Mouse (Mus musculus) kidney, postnatal 0 days (tissue): ENCODE measurements at regions not wholly inside any gene's neighbourhood (a gene's known extent, or its start where the extent isn't known, plus 50 kb on each side); places are given as distances from the start of the nearest gene placed in this dataset.
A peak's percentile ranks its signal among the peaks of the same experiment; 100 is the strongest.

Source experiments
- ATAC-seq: fragments of 200-750 bp; cut with Nextera tagmentation; replicated peaks from 2 replicates; pipeline ENCODE4 v1.8.0; 2017; ENCODE audit warnings: low read depth, moderate number of reproducible peaks, moderate TSS enrichment, moderate library complexity; ENCODE audit not compliant: low FRiP score
- DNase-seq: peaks from one replicate; pipeline ENCODE4 v3.0.0-alpha.2; 2016; ENCODE audit warnings: low spot score
- H3K27ac ChIP-seq: fragments of 300-500 bp; sonication (generic); 2 replicates; pipeline ENCODE4 v1.5.1; 2014; ENCODE audit warnings: mild to moderate bottlenecking
- H3K27me3 ChIP-seq: fragments of 300-500 bp; sonication (generic); 2 replicates; pipeline ENCODE4 v1.6.1; 2014; ENCODE audit warnings: low read length, mixed read lengths; ENCODE audit not compliant: insufficient read depth
- H3K36me3 ChIP-seq: fragments of 300-500 bp; sonication (generic); 2 replicates; pipeline ENCODE4 v1.6.1; 2014; ENCODE audit warnings: low read length, mixed read lengths; ENCODE audit not compliant: insufficient read depth
- H3K4me1 ChIP-seq: fragments of 300-500 bp; sonication (generic); replicated peaks from 2 replicates; pipeline ENCODE4 v1.6.1; 2014; ENCODE audit warnings: antibody characterized with exemption, low read length, mixed read lengths; ENCODE audit not compliant: insufficient read depth
- H3K4me2 ChIP-seq: fragments of 300-500 bp; sonication (generic); 2 replicates; pipeline ENCODE4 v1.6.1; 2014; ENCODE audit warnings: mild to moderate bottlenecking, low read length, moderate library complexity, mixed read lengths
- H3K4me3 ChIP-seq: fragments of 300-500 bp; sonication (generic); replicated peaks from 2 replicates; pipeline ENCODE4 v1.5.1; 2014; ENCODE audit warnings: low read depth, low read length
- H3K9ac ChIP-seq: fragments of 300-500 bp; sonication (generic); 2 replicates; pipeline ENCODE4 v1.6.1; 2014; ENCODE audit warnings: low read depth, low read length
- H3K9me3 ChIP-seq: fragments of 300-500 bp; sonication (generic); replicated peaks from 2 replicates; pipeline ENCODE4 v1.6.1; 2016; ENCODE audit warnings: low read length, inconsistent platforms, mixed read lengths
- CTCF ChIP-seq: IDR thresholded peaks from 2 replicates; pipeline ENCODE4 v1.5.1; 2016; ENCODE audit warnings: antibody characterized with exemption, low read depth, mild to moderate bottlenecking, moderate library complexity
- WGBS: fragments of 180-500 bp; shearing (Covaris S2); extraction: QIAGEN DNeasy Blood & Tissue Kit; methylation state at CpG from one replicate; pipeline ENCODE4 v1.1.7; 2014; 5-methylcytosine and 5-hydroxymethylcytosine counted together

GRCm38 (mm10) chr10:19139234-19139633 lies 123.8 kb upstream of the Tnfaip3 start:
- TF ChIP-seq CTCF = no peak
- Histone ChIP-seq H3K27ac (no peak overlapping the region), H3K27me3 (no peaks in the 10 kb centered on the region), H3K4me1 (no peaks in the 10 kb centered on the region), H3K4me2 (no peak overlapping the region), H3K4me3 (no peak overlapping the region), H3K9ac (no peak overlapping the region), H3K36me3 (no peaks in the 10 kb centered on the region), H3K9me3 (no peaks in the 10 kb centered on the region)
- no peak for ATAC-seq
- 93% methylated on average over 2 of the region's 2 CpGs for WGBS
- no peak for DNase-seq

GRCm38 (mm10) chr10:19138258-19138657 lies 122.8 kb upstream of the Tnfaip3 start:
- Histone ChIP-seq H3K27me3 (no peaks in the 10 kb centered on the region), H3K4me2 (no peak overlapping the region), H3K9me3 (no peaks in the 10 kb centered on the region), H3K4me3 (no peak overlapping the region), H3K4me1 (no peaks in the 10 kb centered on the region), H3K36me3 (no peaks in the 10 kb centered on the region), H3K9ac (no peak overlapping the region), H3K27ac (no peak overlapping the region)
- no peak for TF ChIP-seq CTCF
- DNase-seq (no peak), ATAC-seq (no peak)
- 89% methylated on average over 1 of the region's 1 CpGs for WGBS

- Histone ChIP-seq H3K27ac (no peak overlapping the region), H3K27me3 (no peaks in the 10 kb centered on the region), H3K4me1 (0 out of 2 replicates have a peak, but pooled peaks cover 3% of the 10 kb centered on the region), H3K4me3 (no peak overlapping the region), H3K4me2 (no peak overlapping the region), H3K9me3 (no peaks in the 10 kb centered on the region), H3K9ac (no peak overlapping the region), H3K36me3 (no peaks in the 10 kb centered on the region)
- TF ChIP-seq CTCF = no peak
- 59% methylated on average over 4 of the region's 4 CpGs for WGBS
- DNase-seq (no peak), ATAC-seq (no peak)
Observed at GRCm38 (mm10) chr10:19127581-19128291, 112.3 kb upstream of the Tnfaip3 start.

GRCm38 (mm10) chr10:19126922-19127321 lies 111.5 kb upstream of the Tnfaip3 start:
- no peak for TF ChIP-seq CTCF
- no peaks in the 10 kb centered on the region for H3K9me3 ChIP-seq
- H3K27ac ChIP-seq = no peak overlapping the region
- no peaks in the 10 kb centered on the region for H3K36me3 ChIP-seq
- no peak overlapping the region for H3K4me3 ChIP-seq
- H3K27me3 ChIP-seq = no peaks in the 10 kb centered on the region
- no peak for ATAC-seq
- no peak overlapping the region for H3K4me2 ChIP-seq
- H3K9ac ChIP-seq = no peak overlapping the region
- 36% methylated on average over 2 of the region's 2 CpGs for WGBS
- H3K4me1 ChIP-seq = 0 out of 2 replicates have a peak, but pooled peaks cover 3% of the 10 kb centered on the region
- no peak for DNase-seq

- no peak overlapping the region for H3K27ac ChIP-seq
- no peak for TF ChIP-seq CTCF
- no peak overlapping the region for H3K9ac ChIP-seq
- H3K27me3 ChIP-seq = no peaks in the 10 kb centered on the region
- no peaks in the 10 kb centered on the region for H3K9me3 ChIP-seq
- H3K36me3 ChIP-seq = no peaks in the 10 kb centered on the region
- no peak overlapping the region for H3K4me3 ChIP-seq
- no peak for ATAC-seq
- no peak for DNase-seq
- H3K4me1 ChIP-seq = 0 out of 2 replicates have a peak, but pooled peaks cover 3% of the 10 kb centered on the region
- WGBS = 71% methylated on average over 4 of the region's 4 CpGs
- H3K4me2 ChIP-seq = no peak overlapping the region
Observed at GRCm38 (mm10) chr10:19126438-19126837, 111.0 kb upstream of the Tnfaip3 start.

- H3K36me3 ChIP-seq = no peaks in the 10 kb centered on the region
- peak; percentile 28 for DNase-seq
Observed at GRCm38 (mm10) chr10:19123691-19124090, 108.2 kb upstream of the Tnfaip3 start.

More at GRCm38 (mm10) chr10:19123691-19124090, 108.2 kb upstream of the Tnfaip3 start:
- Histone ChIP-seq H3K4me3 (no peak overlapping the region), H3K9me3 (no peaks in the 10 kb centered on the region), H3K9ac (no peak overlapping the region), H3K4me1 (0 out of 2 replicates have a peak, but pooled peaks cover 3% of the 10 kb centered on the region), H3K27ac (0 out of 2 replicates have a peak overlapping the region, but pooled peaks have one; percentile 34), H3K4me2 (no peak overlapping the region), H3K27me3 (no peaks in the 10 kb centered on the region)
- no peak for ATAC-seq
- WGBS = 75% methylated on average over 7 of the region's 7 CpGs
- TF ChIP-seq CTCF = no peak
